In the genomic region with DNA sequence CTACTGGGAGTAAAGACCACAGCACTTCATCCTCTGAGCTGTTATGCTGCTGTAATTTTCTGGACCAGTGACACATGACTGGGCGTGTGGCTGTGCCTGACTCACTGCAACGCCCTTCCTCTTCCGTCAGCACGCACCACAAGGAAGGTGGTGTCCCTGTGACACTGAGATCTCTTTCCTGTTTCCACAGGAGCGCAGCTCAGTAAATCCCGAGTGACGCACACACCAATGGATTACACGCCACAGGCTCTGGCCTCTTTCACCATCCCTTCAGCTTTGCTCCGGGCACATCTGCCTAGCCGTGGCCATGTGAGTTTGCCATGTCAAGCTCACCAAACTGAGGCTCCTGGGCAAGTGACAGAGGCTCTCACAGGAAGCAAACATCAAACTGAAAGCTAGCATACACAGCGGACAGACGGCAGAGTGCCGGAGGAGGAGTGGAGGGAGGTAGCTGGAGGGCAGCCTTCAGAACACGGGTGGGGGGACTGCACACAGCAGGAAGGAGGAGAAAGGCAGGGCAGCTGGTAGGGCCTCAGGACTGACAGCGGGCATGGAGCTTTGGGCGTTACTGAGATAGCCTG, we compare ENCODE assay signal across 8 mouse cellular contexts. TPM values are rescaled to one million over a fixed set of nuclear protein-coding genes. Genes with fewer than 3 reads are reported as not detected.
A peak's percentile ranks its signal among the peaks of the same experiment; 100 is the strongest.
DNase-seq lines count a peak whose midpoint lies in the region; ATAC-seq lines count a peak whose summit lies in the region.

No protein-coding gene starts in this region.

- H3K27me3 ChIP-seq in heart, embryonic 12.5 days (replicated peaks), result no peaks in the 10 kb centered on the region
- H3K27me3 ChIP-seq in forebrain, embryonic 16.5 days (replicated peaks; ENCODE audit: control insufficient read depth, insufficient read depth, low read length), result no peaks in the 10 kb centered on the region

- H3K27ac ChIP-seq in heart, embryonic 12.5 days (ENCODE audit: poor library complexity, severe bottlenecking), result peak overlapping the region; percentile 12; the same call in 1 of the 2 replicates
- no peak overlapping the region for H3K27ac ChIP-seq in forebrain, embryonic 16.5 days (ENCODE audit: low read length)

- 69% methylated on average over 16 of the region's 16 CpGs for WGBS in heart, embryonic 12.5 days
- 88% methylated on average over 16 of the region's 16 CpGs for WGBS in forebrain, embryonic 16.5 days

- H3K4me2 ChIP-seq in heart, embryonic 12.5 days, result peak overlapping the region; percentile 26
- no peak overlapping the region for H3K4me2 ChIP-seq in forebrain, embryonic 16.5 days (ENCODE audit: low read length)

- peak; percentile 48; the same call in 1 of the 2 replicates for ATAC-seq in heart, embryonic 12.5 days (ENCODE audit: insufficient number of reproducible peaks, low FRiP score)
- no peak for ATAC-seq in forebrain, embryonic 16.5 days

- H3K9ac ChIP-seq in heart, embryonic 12.5 days, result 0 out of 2 replicates have a peak overlapping the region, but pooled peaks have one; percentile 26
- H3K9ac ChIP-seq in forebrain, embryonic 16.5 days (replicated peaks; ENCODE audit: low read depth, low read length), result no peak overlapping the region

- intact Hi-C loops in left cerebral cortex, postnatal 4 days (cut with DNase I), result no loop called here

- no peak overlapping the region for H3K4me3 ChIP-seq in heart, embryonic 12.5 days
- no peak overlapping the region for H3K4me3 ChIP-seq in forebrain, embryonic 16.5 days (replicated peaks; ENCODE audit: low read length)

- DNase-seq in retina, postnatal 1 day, result peak; percentile 43
- no peak for DNase-seq in retina, embryonic 14.5 days (ENCODE audit: low spot score)
- peak; percentile 69 to 82 for DNase-seq in kidney, postnatal 36 days
- DNase-seq in natural killer cell, adult 2 months (ENCODE audit: low spot score in 2 of 2), result peak; percentile 95 to 96
- no peak for DNase-seq in layer of hippocampus, postnatal 14 days (ENCODE audit: low spot score in 2 of 2)
- DNase-seq in left cerebral cortex, postnatal 4 days, result no peak

- H3K4me1 ChIP-seq in heart, embryonic 12.5 days (replicated peaks), result peaks cover 34% of the 10 kb centered on the region
- peaks cover 13% of the 10 kb centered on the region for H3K4me1 ChIP-seq in forebrain, embryonic 16.5 days (replicated peaks; ENCODE audit: control insufficient read depth, insufficient read depth, low read length)

- no peaks in the 10 kb centered on the region for H3K36me3 ChIP-seq in heart, embryonic 12.5 days
- no peaks in the 10 kb centered on the region for H3K36me3 ChIP-seq in forebrain, embryonic 16.5 days (ENCODE audit: control insufficient read depth, insufficient read depth)

- no peaks in the 10 kb centered on the region for H3K9me3 ChIP-seq in heart, embryonic 12.5 days (replicated peaks)
- no peaks in the 10 kb centered on the region for H3K9me3 ChIP-seq in forebrain, embryonic 16.5 days (ENCODE audit: control insufficient read depth, low read length)

RNA-seq across cellular contexts. Expression of a gene that starts 15.4 kb away (rescaled TPM):
- 0.10 and 0.26 TPM in 2 replicates for polyA plus RNA-seq in heart, embryonic 12.5 days (2016; fragmentation: Nextera tagmentation; extraction: Ambion mirVana)
- under 1 TPM; 0.05 to 0.36 TPM for total RNA-seq in layer of hippocampus, postnatal 14 days (2021)
- polyA plus RNA-seq in forebrain, embryonic 16.5 days (2015; fragmentation: Nextera tagmentation; extraction: Ambion mirVana), result 0.22 and 0.37 TPM in 2 replicates
- under 1 TPM; 0.24 to 0.52 TPM for total RNA-seq in left cerebral cortex, postnatal 4 days (2021)

Comparison
In these comparisons a context has a peak if more than half of its experiments do, and no peak if none do; other contexts are left out.
1. DNase-seq: peak in retina, postnatal 1 day (single experiment), kidney, postnatal 36 days (2 of 2) and natural killer cell, adult 2 months (2 of 2); none in retina, embryonic 14.5 days (single experiment), layer of hippocampus, postnatal 14 days (0 of 2) and left cerebral cortex, postnatal 4 days (single experiment).